Mouse (Mus musculus): Measurements from ENCODE around the gene Tusc2.

- TF ChIP-seq TCF12 (IDR thresholded peaks at IDR 0.05; ENCODE audit: low read depth, low read length) (no peak), POLR2A (IDR thresholded peaks at IDR 0.05; ENCODE audit: control insufficient read depth in 1 of 2, insufficient read depth in 1 of 2, low read depth in 1 of 2, low read length in 2 of 2, poor library complexity in 1 of 2) (no peak), SIN3A (IDR thresholded peaks at IDR 0.05; ENCODE audit: low read length) (no peak), CTCF (IDR thresholded peaks at IDR 0.05 in 2 of 3, conservative IDR thresholded peaks at IDR 0.05 in 1 of 3; ENCODE audit: control insufficient read depth in 1 of 3, insufficient read depth in 1 of 3, low read depth in 2 of 3, low read length in 3 of 3, poor library complexity in 1 of 3, severe bottlenecking in 1 of 3) (no peak), EP300 (IDR thresholded peaks at IDR 0.05; ENCODE audit: low read depth in 1 of 2, low read length in 2 of 2) (no peak), NELFE (IDR thresholded peaks at IDR 0.05; ENCODE audit: low read depth, low read length) (no peak), UBTF (IDR thresholded peaks at IDR 0.05; ENCODE audit: borderline replicate concordance, insufficient read depth, low read depth, low read length) (no peak), BHLHE40 (IDR thresholded peaks at IDR 0.05; ENCODE audit: borderline replicate concordance, low read depth, low read length) (no peak), CHD2 (IDR thresholded peaks at IDR 0.05; ENCODE audit: low read length) (no peak), HCFC1 (IDR thresholded peaks at IDR 0.05; ENCODE audit: low read depth, low read length) (no peak), GATA1 (IDR thresholded peaks at IDR 0.05; ENCODE audit: low read depth, low read length) (no peak)
Observed at GRCm38 (mm10) chr9:107578587-107578986, 15.5 kb downstream of the Tusc2 start, which contains the start of gene Naa80.

All from MEL (cell line).